Mouse (Mus musculus) adrenal gland, adult 18-20 months (tissue): ENCODE results near the gene Klhdc4. TPM values are rescaled to one million over a fixed set of nuclear protein-coding genes. Genes with fewer than 3 reads are reported as not detected.

ENCODE experiments used
- DNase-seq, 2 experiments: peaks; one replicate each; pipeline ENCODE4 v3.0.0; 2021 to 2022; ENCODE audit warnings: low spot score in 2 of 2
- total RNA-seq, 2 experiments: library from RNA; stranded (reverse); gene quantifications; 1 replicate in 1 of 2; 2 replicates in 1 of 2; pipeline ENCODE4 v1.2.3; 2021

The Klhdc4 gene
- total RNA-seq, 2 experiments from 2014 or later, result 23.1 to 26.5 TPM

- DNase-seq, result no peak
Observed at GRCm38 (mm10) chr8:121811502-121811901, 17.9 kb downstream of the Klhdc4 start.

DNA sequence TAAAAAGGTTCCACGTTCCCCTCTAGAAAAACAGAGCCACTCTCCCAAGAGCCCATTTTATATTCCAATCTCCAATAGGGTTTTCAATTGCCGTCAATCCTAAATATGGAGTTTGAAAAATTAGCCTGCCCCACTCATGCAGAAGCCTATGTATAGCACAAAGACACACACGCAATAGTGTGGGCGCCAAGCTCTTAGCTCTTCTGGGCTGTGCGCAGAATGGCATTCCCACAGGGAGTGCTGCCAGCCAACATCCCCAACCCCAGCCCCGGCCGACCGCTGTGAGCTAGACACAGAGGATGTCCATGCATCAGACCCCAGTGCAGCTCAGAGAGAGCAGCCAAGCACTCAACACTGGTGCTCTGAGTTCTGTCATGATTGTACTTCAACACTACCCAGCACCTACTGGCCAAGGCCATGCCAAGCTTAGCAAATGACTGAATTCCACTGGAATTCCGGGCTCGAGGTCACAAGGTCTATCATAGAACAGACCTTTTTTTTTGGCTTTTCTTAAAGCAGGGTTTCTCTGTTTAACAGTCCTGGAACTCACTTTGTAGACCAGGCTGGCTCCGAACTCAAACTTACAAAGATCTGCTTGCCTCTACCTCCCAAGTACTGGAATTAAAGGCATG is 19.7 kb downstream of the Klhdc4 start:
- DNase-seq, result no peak

- no peak for DNase-seq
Observed at GRCm38 (mm10) chr8:121808032-121808431, 21.3 kb downstream of the Klhdc4 start.

DNA sequence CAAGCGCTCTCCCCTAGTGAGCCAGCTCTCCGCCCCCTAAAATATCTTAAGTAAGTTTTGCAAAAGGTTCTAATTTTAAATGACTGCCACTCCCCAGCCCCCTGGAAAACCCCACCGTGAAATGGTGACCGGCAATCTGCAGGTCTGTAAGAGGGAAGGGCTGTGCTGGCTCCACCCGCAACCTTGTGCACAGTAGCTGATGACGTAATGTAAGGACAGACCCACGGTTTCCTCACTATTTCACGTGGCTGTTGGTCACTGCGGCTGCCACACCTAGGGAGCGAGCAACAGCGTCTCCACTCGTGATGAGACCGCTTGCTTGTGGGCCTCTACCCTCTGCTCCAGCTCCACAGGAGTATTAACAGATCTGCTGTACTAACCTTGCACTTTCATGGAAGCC is 23.2 kb downstream of the Klhdc4 start:
- no peak for DNase-seq

DNA sequence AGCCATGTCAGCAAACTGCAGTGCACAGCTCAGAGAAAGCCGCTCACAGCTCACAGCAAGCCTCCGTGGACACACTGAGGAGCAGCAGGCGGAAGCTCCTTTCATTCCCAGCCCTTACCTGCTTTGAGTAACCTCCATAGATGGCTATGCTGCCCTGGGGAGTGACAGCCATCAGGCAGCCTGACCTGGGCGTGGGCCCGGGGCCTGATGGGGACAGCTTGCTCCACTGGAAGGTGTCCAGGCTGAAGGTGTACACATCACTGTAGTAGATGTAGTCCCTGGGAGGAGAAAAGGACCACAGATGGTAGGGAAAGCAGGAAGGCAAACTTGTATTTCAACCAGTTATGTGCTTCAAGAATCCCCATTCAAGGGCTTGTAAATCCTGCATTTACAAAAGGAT is 24.5 kb downstream of the Klhdc4 start:
- DNase-seq, result no peak

- no peak for DNase-seq
Observed at GRCm38 (mm10) chr8:121798401-121798800, 31.0 kb downstream of the Klhdc4 start.

DNA sequence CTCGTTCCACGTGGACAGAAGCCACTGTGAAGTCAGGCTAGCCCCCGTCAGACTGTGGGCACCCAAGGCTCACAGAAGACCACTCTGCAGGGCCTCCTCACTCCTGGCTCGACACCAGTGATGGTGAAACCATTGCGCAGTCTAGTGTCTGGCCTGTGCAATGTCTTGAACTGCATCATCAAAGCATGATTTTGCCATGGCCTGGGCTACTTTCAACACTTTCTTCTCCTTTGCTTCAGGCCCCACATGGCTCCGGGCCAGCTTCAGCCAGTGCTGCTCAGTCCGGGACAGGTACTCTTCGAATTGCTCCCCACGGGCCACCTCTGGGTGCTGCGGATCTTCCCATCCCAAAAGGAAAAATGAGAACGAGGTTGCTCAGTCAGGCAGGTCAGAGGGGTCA is 33.0 kb downstream of the Klhdc4 start:
- DNase-seq, result no peak

- DNase-seq, result no peak
Observed at GRCm38 (mm10) chr8:121795461-121795860, 33.9 kb downstream of the Klhdc4 start.

GRCm38 (mm10) chr8:121794151-121794550 is 35.2 kb downstream of the Klhdc4 start:
- DNase-seq, result no peak

DNA sequence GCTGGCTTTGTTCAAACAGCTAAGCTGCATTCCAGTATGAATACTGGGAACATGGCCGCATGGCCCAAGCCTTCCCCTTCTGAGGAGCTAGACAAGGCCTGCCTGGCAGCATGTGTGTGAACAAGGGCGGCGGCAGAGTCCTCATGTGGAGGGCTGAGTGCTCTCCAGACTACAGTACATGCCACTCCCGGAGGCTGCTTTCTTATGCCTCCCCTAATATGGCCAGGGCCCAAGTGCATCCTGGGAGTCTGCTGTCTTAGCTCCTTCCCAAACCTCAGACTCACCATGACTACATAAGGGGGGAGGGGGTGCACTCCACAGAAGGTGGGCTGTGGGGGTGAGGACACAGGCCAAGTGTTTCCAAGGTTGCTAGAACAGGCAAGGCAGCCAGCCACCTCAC is 36.7 kb downstream of the Klhdc4 start:
- no peak for DNase-seq

- no peak for DNase-seq
Observed at GRCm38 (mm10) chr8:121792159-121792558, 37.2 kb downstream of the Klhdc4 start.

GRCm38 (mm10) chr8:121788786-121789185 is 40.6 kb downstream of the Klhdc4 start:
- DNase-seq, result no peak

GRCm38 (mm10) chr8:121786542-121786941 is 42.8 kb downstream of the Klhdc4 start:
- DNase-seq, result no peak

GRCm38 (mm10) chr8:121782493-121782892 is 46.9 kb downstream of the Klhdc4 start:
- no peak for DNase-seq

DNA sequence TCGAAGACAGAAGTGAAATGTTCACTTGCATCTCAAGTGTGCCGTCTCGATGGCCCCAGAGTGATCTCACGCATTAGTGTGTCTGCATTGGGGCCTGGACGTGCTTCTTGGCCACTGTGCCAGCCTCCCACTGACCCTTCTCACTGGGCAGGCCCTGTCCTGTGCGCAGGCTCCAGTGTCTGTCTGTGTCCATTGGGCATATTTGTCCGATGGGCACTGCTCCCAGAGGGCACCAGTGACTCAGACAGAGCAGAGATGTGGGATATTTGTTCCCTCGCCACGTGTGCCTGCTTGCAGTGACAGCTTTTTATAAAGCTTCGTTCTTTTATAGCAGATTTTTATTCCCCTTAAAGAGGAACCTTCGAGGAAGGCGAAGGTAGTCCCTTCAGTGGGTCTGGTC is 55.5 kb downstream of the Klhdc4 start:
- DNase-seq, result no peak

DNA sequence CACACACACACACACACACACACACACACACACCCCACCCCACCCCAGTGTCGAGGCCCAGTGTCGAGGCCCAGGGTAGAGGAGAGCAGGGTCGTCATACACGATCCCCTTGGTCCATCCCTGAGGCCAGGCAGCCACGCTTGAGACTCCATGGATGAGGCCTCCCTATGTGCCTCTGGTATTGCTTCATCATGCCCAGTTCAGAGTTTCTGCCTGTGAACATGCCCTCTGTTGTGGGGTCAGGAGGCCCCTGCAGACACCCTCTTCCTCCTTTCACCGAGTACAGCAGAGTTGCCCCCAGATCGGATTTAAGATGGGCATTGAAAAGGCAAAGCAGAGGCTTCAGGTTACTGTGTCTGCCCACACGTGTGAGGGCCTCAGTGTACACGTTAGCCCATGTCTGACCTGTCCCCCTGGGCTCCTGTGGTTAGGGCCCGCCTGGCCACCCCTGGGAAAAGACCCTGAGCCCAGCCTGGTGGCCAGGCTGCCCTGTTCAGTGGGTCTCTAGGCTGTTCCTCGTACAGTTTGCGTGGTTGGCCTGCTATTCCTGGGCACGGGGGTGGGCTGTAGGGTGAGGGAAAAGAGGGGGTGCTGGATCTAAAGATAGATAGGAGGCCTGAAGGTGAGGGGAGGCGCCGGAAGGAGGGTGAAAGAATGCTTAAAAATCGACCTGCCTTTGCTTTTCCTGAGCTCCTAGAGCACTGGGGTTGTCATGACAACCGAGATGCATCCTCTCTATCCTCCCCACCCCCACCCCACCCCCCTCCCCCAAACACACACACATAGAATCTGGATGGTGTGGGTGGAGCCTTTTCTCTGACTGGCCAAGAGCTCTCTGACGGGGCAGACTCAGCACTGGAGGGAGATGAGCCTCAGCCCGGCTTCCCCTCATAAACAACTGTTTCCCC is 58.3 kb downstream of the Klhdc4 start:
- no peak for DNase-seq

DNA sequence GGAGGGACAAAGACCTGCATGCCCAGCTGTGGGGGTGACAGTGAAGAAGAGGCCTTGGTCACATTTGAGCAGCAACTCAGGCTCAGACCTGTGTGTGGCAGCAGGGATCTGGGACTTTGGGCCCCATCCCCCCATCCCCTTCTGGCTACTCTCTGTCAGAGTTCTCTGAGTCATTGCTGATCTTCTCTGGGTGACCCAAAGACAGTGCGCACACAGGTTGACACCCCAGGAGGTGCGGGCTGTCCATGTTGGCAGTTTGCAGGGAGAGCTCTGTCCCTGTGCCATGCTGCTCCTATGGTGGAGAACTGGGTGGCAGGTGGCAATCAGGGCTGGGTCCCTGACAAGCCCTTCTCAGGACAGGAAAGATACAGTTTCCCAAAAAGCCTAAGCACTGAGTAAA is 59.7 kb downstream of the Klhdc4 start:
- DNase-seq, result no peak

GRCm38 (mm10) chr8:121769095-121769494 is 60.3 kb downstream of the Klhdc4 start:
- no peak for DNase-seq

- no peak for DNase-seq
Observed at GRCm38 (mm10) chr8:121765594-121766138, 63.7 kb downstream of the Klhdc4 start.

GRCm38 (mm10) chr8:121763700-121764013 is 65.7 kb downstream of the Klhdc4 start:
- DNase-seq, result no peak

- DNase-seq, result no peak
Observed at GRCm38 (mm10) chr8:121762999-121763699, 66.2 kb downstream of the Klhdc4 start.

DNA sequence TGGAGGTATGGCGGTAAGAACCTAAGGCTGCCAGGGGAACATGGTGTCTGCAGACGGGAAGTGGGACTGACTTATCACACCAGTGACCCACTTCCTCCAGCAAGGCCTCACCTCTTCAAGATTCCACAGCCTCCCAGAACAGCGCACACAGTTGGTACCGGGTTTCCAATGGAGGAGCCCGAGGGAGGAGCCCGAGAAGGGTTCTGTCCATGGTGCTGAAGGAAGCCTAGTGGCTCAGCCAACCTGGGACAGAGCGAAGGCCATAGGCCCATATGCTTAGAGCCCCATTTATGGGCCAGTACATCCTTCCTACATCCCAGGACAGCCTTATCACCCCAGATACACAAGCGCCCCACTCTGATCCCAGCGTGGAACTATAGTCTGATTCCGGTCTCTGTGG is 67.9 kb downstream of the Klhdc4 start:
- peak in 1 of 2 experiments; percentile 16 for DNase-seq
